Mouse (Mus musculus) C2C12 (cell line): Measurements from ENCODE around the gene Ltb.

ENCODE experiments used
- CEBPB ChIP-seq: IDR thresholded peaks from one replicate; pipeline ENCODE4 v1.6.1; 2011; ENCODE audit warnings: low read depth, mild to moderate bottlenecking, control low read depth, moderate library complexity
- CTCF ChIP-seq: IDR thresholded peaks from one replicate; pipeline ENCODE4 v1.5.1; 2011; ENCODE audit not compliant: control insufficient read depth, insufficient read depth, insufficient read length
- MAX ChIP-seq: IDR thresholded peaks from one replicate; pipeline ENCODE4 v1.6.1; 2011; ENCODE audit warnings: mild to moderate bottlenecking, control low read depth
- MYOD1 ChIP-seq: IDR thresholded peaks from one replicate; pipeline ENCODE4 v1.6.1; 2011; ENCODE audit warnings: low read depth; ENCODE audit not compliant: control insufficient read depth, insufficient read length
- MYOG ChIP-seq: IDR thresholded peaks from one replicate; pipeline ENCODE4 v1.6.1; 2011; ENCODE audit not compliant: control insufficient read depth, insufficient read length; ENCODE audit errors: extremely low read depth
- USF1 ChIP-seq: IDR thresholded peaks from one replicate; pipeline ENCODE4 v1.6.1; 2011; ENCODE audit warnings: low read depth, mild to moderate bottlenecking, control low read depth, moderate library complexity

GRCm38 (mm10) chr17:35158850-35159593, 35.2 kb upstream of the Ltb start:
- no peak for TF ChIP-seq USF1
- TF ChIP-seq MAX, result no peak
- no peak for TF ChIP-seq CTCF
- TF ChIP-seq CEBPB, result no peak
- no peak for TF ChIP-seq MYOD1
- no peak for TF ChIP-seq MYOG
